12 mouse cellular contexts compared by ENCODE assay signal in genomic region chr2:166339427-166339826, GRCm38 (mm10).
DNase-seq lines count a peak whose midpoint lies in the region; ATAC-seq and TF ChIP-seq lines count a peak whose summit lies in the region.
"Had no signal": no experiment of that assay in that cellular context is flagged by ENCODE, and none has a peak within 500 bp of the region (broad histone marks: within the 10 kb centered on the region; RNA-seq: fewer than 3 reads in every experiment).

No protein-coding gene starts in this region.

- peak; percentile 61 for TF ChIP-seq CTCF in stomach, postnatal 0 days (IDR thresholded peaks at IDR 0.05; ENCODE audit: low read depth)

- no peak overlapping the region for H3K4me2 ChIP-seq in lung, embryonic 15.5 days
- no peak overlapping the region for H3K4me2 ChIP-seq in stomach, postnatal 0 days (replicated peaks; ENCODE audit: low read depth)
- H3K4me2 ChIP-seq: liver, embryonic 15.5 days had no signal

- H3K27me3 ChIP-seq in lung, embryonic 15.5 days = peaks cover 21% of the 10 kb centered on the region; the same call in 1 of the 2 replicates
- no peaks in the 10 kb centered on the region for H3K27me3 ChIP-seq in stomach, postnatal 0 days (ENCODE audit: control insufficient read depth, insufficient read depth, low read length)
- H3K27me3 ChIP-seq: liver, embryonic 15.5 days had no signal

- no peaks in the 10 kb centered on the region for H3K9me3 ChIP-seq in lung, embryonic 15.5 days
- H3K9me3 ChIP-seq in stomach, postnatal 0 days (ENCODE audit: control insufficient read depth, low read length) = no peaks in the 10 kb centered on the region
- H3K9me3 ChIP-seq: liver, embryonic 15.5 days had no signal

- 72% methylated on average over 5 of the region's 5 CpGs for WGBS in lung, embryonic 15.5 days
- 81% methylated on average over 5 of the region's 5 CpGs for whole genome bisulfite sequencing in stomach, postnatal 0 days

- H3K36me3 ChIP-seq in lung, embryonic 15.5 days = no peaks in the 10 kb centered on the region
- no peaks in the 10 kb centered on the region for H3K36me3 ChIP-seq in stomach, postnatal 0 days (ENCODE audit: control insufficient read depth, insufficient read depth, low read length)
- H3K36me3 ChIP-seq: liver, embryonic 15.5 days had no signal

- H3K27ac ChIP-seq in lung, embryonic 15.5 days = peak overlapping the region; percentile 58; the same call in 1 of the 2 replicates
- H3K27ac ChIP-seq in stomach, postnatal 0 days (replicated peaks) = no peak overlapping the region
- H3K27ac ChIP-seq: liver, embryonic 15.5 days had no signal

- H3K4me1 ChIP-seq in lung, embryonic 15.5 days = peaks cover 37% of the 10 kb centered on the region
- H3K4me1 ChIP-seq in stomach, postnatal 0 days (replicated peaks; ENCODE audit: control insufficient read depth, insufficient read depth) = peaks cover 2% of the 10 kb centered on the region; the same call in 1 of the 2 replicates
- H3K4me1 ChIP-seq: liver, embryonic 15.5 days had no signal

- TF ChIP-seq EP300 in stomach, postnatal 0 days (optimal IDR thresholded peaks at IDR 0.05) = no peak

- no peak for ATAC-seq in CD4-positive, CD25-positive, alpha-beta regulatory T cell, adult 4 months
- no peak for ATAC-seq in lung, embryonic 15.5 days (ENCODE audit: borderline replicate concordance, extremely low read depth, low FRiP score, low TSS enrichment)
- no peak for ATAC-seq in stomach, postnatal 0 days (ENCODE audit: low FRiP score, low TSS enrichment)
- ATAC-seq: forebrain, embryonic 14.5 days had no signal

- DNase-seq in CD4-positive, CD25-positive, alpha-beta regulatory T cell, adult 2 months (ENCODE audit: low read depth, low spot score) = peak; percentile 18
- DNase-seq in lung, postnatal 36 days = no peak
- peak; percentile 21 for DNase-seq in induced T-regulatory cell, adult 2 months (ENCODE audit: low read depth)
- DNase-seq in stomach, postnatal 0 days (ENCODE audit: low spot score) = no peak
- no peak for DNase-seq in cerebellum, adult 11 months
- no peak for DNase-seq in embryo, embryonic 11 days
- DNase-seq: cerebellum, adult 8-10 months had no signal

- H3K9ac ChIP-seq in lung, embryonic 15.5 days = no peak overlapping the region
- H3K9ac ChIP-seq in stomach, postnatal 0 days (ENCODE audit: low read length) = no peak overlapping the region
- H3K9ac ChIP-seq: liver, embryonic 15.5 days had no signal

- no peak overlapping the region for H3K4me3 ChIP-seq in lung, embryonic 15.5 days
- H3K4me3 ChIP-seq in stomach, postnatal 0 days (ENCODE audit: low read depth, low read length) = no peak overlapping the region
- H3K4me3 ChIP-seq: liver, embryonic 15.5 days; myocyte had no signal

Comparison
In these comparisons a context has a peak if more than half of its experiments do, and no peak if none do; other contexts are left out.
1. DNase-seq: peak in CD4-positive, CD25-positive, alpha-beta regulatory T cell, adult 2 months (single experiment) and induced T-regulatory cell, adult 2 months (single experiment); none in lung, postnatal 36 days (single experiment), stomach, postnatal 0 days (single experiment), cerebellum, adult 11 months (single experiment) and embryo, embryonic 11 days (single experiment).